Mouse (Mus musculus) ES-Bruce4 (cell line): ENCODE measurements around the gene Ptpn11.

Experiments
- CTCF ChIP-seq: IDR thresholded peaks from one replicate; pipeline ENCODE4 v1.8.1; 2011; ENCODE audit warnings: low read depth, low read length
- EP300 ChIP-seq: IDR thresholded peaks from 2 replicates; pipeline ENCODE4 v1.6.1; 2011; ENCODE audit warnings: low read depth, low read length; ENCODE audit not compliant: insufficient read depth
- POLR2A ChIP-seq: IDR thresholded peaks from one replicate; pipeline ENCODE4 v1.8.1; 2011; ENCODE audit warnings: low read length; ENCODE audit not compliant: insufficient read depth

GRCm38 (mm10) chr5:121209755-121210600 is 18.8 kb upstream of the Ptpn11 start:
- TF ChIP-seq POLR2A (no peak), CTCF (no peak), EP300 (no peak)
